Mouse (Mus musculus) CH12.LX (cell line): Measurements from ENCODE around the gene Slc35d2. TPM values are rescaled to one million over a fixed set of nuclear protein-coding genes. Genes with fewer than 3 reads are reported as not detected.

Source experiments
- DNase-seq: peaks from one replicate; pipeline ENCODE4 v3.0.0-alpha.2; 2013; ENCODE audit errors: extremely low read depth
- H3K27ac ChIP-seq: 2 replicates; pipeline ENCODE4 v1.5.1; 2012; ENCODE audit warnings: low read depth, mild to moderate bottlenecking, control low read depth, moderate library complexity; ENCODE audit not compliant: insufficient read depth
- H3K27me3 ChIP-seq: replicated peaks from 2 replicates; pipeline ENCODE3; 2012; ENCODE audit warnings: inconsistent platforms
- H3K36me3 ChIP-seq, 2 experiments: replicated peaks in 1 of 2; 2 replicates each; pipeline versions ENCODE3 to v1.6.1; 2012; ENCODE audit warnings: inconsistent platforms in 1 of 2, low read length in 1 of 2, mild to moderate bottlenecking in 1 of 2, mixed read lengths in 1 of 2, moderate library complexity in 1 of 2; ENCODE audit not compliant: control insufficient read depth in 1 of 2, insufficient read depth in 1 of 2
- H3K4me1 ChIP-seq, 2 experiments: 2 replicates each; pipeline ENCODE4 v1.6.1; 2012; ENCODE audit warnings: inconsistent platforms in 1 of 2, moderate library complexity in 1 of 2; ENCODE audit not compliant: insufficient read depth in 2 of 2, control insufficient read depth in 1 of 2
- H3K4me2 ChIP-seq: 2 replicates; pipeline ENCODE4 v1.6.1; 2012; ENCODE audit warnings: low read depth, mild to moderate bottlenecking, control low read depth; ENCODE audit not compliant: poor library complexity, insufficient read depth, severe bottlenecking
- H3K4me3 ChIP-seq, 3 experiments: fragments of 150-350 bp in 1 of 3; sonication (generic) in 1 of 3; replicated peaks in 1 of 3; 2 replicates each; pipeline versions ENCODE3 to v1.5.1; 2011 to 2012; ENCODE audit warnings: low read depth in 2 of 3, low read length in 2 of 3, mild to moderate bottlenecking in 2 of 3, moderate library complexity in 2 of 3, control low read depth in 1 of 3, improper control_type of control experiment in 1 of 3, inconsistent platforms in 1 of 3, mixed read lengths in 1 of 3; ENCODE audit not compliant: poor library complexity in 1 of 3
- H3K79me2 ChIP-seq: replicated peaks from 2 replicates; pipeline ENCODE4 v1.6.1; 2012; ENCODE audit warnings: mild to moderate bottlenecking, moderate library complexity; ENCODE audit not compliant: control insufficient read depth, poor library complexity, insufficient read depth, severe bottlenecking; ENCODE audit errors: extremely low read depth
- H3K9ac ChIP-seq: 2 replicates; pipeline ENCODE4 v1.6.1; 2012; ENCODE audit warnings: low read depth, mild to moderate bottlenecking, control low read depth, moderate library complexity; ENCODE audit not compliant: insufficient read depth
- H3K9me3 ChIP-seq: replicated peaks from 2 replicates; pipeline ENCODE3; 2012; ENCODE audit warnings: low read length, inconsistent platforms, mixed read lengths
- BHLHE40 ChIP-seq: IDR thresholded peaks from 2 replicates; pipeline ENCODE4 v1.6.1; 2011; ENCODE audit warnings: mild to moderate bottlenecking, low read depth, low read length, improper control_type of control experiment
- CHD1 ChIP-seq: IDR thresholded peaks from 2 replicates; pipeline ENCODE4 v1.6.1; 2012; ENCODE audit warnings: low read depth, low read length, improper control_type of control experiment, inconsistent platforms
- CHD2 ChIP-seq: IDR thresholded peaks from 2 replicates; pipeline ENCODE4 v1.6.1; 2011; ENCODE audit warnings: low read length, improper control_type of control experiment
- CTCF ChIP-seq, 2 experiments: IDR thresholded peaks in 1 of 2; conservative IDR thresholded peaks in 1 of 2; 2 replicates each; pipeline ENCODE4 v1.5.1; 2011 to 2012; ENCODE audit warnings: low read depth in 2 of 2, low read length in 2 of 2, improper control_type of control experiment in 1 of 2, inconsistent platforms in 1 of 2, mild to moderate bottlenecking in 1 of 2, moderate library complexity in 1 of 2
- ELF1 ChIP-seq: IDR thresholded peaks from 2 replicates; pipeline ENCODE4 v1.6.1; 2014; ENCODE audit warnings: low read depth, mild to moderate bottlenecking, inconsistent platforms, low read length, improper control_type of control experiment
- EP300 ChIP-seq: IDR thresholded peaks from 2 replicates; pipeline ENCODE4 v1.6.1; 2011; ENCODE audit warnings: low read length, improper control_type of control experiment
- GABPA ChIP-seq: IDR thresholded peaks from 2 replicates; pipeline ENCODE4 v1.6.1; 2012; ENCODE audit warnings: low read depth, low read length, improper control_type of control experiment, inconsistent platforms; ENCODE audit not compliant: insufficient replicate concordance
- IRF4 ChIP-seq: IDR thresholded peaks from 2 replicates; pipeline ENCODE4 v1.6.1; 2014; ENCODE audit warnings: low read depth, mild to moderate bottlenecking, inconsistent platforms, low read length, improper control_type of control experiment
- MAFK ChIP-seq: IDR thresholded peaks from 2 replicates; pipeline ENCODE4 v1.6.1; 2011; ENCODE audit warnings: low read length, improper control_type of control experiment; ENCODE audit not compliant: insufficient replicate concordance
- MAX ChIP-seq: IDR thresholded peaks from 2 replicates; pipeline ENCODE4 v1.6.1; 2011; ENCODE audit warnings: low read length, improper control_type of control experiment
- MEF2A ChIP-seq: IDR thresholded peaks from 2 replicates; pipeline ENCODE4 v1.6.1; 2014; ENCODE audit warnings: low read depth, mild to moderate bottlenecking, inconsistent platforms, low read length, improper control_type of control experiment, borderline replicate concordance
- MXI1 ChIP-seq: IDR thresholded peaks from 2 replicates; pipeline ENCODE4 v1.6.1; 2011; ENCODE audit warnings: mild to moderate bottlenecking, low read depth, low read length, improper control_type of control experiment
- MYC ChIP-seq: IDR thresholded peaks from 2 replicates; pipeline ENCODE4 v1.6.1; 2011; ENCODE audit warnings: low read depth, mild to moderate bottlenecking, improper control_type of control experiment, low read length
- NRF1 ChIP-seq: IDR thresholded peaks from 2 replicates; pipeline ENCODE4 v1.6.1; 2014; ENCODE audit warnings: low read depth, mild to moderate bottlenecking, inconsistent platforms, low read length, improper control_type of control experiment, moderate library complexity
- POLR2AphosphoS2 ChIP-seq: IDR thresholded peaks from 2 replicates; pipeline ENCODE4 v1.6.1; 2011; ENCODE audit warnings: low read depth, low read length, improper control_type of control experiment
- RAD21 ChIP-seq: IDR thresholded peaks from 2 replicates; pipeline ENCODE4 v1.6.1; 2011; ENCODE audit warnings: low read depth, mild to moderate bottlenecking, low read length, improper control_type of control experiment, moderate library complexity
- RCOR1 ChIP-seq: conservative IDR thresholded peaks from 2 replicates; pipeline ENCODE4 v1.6.1; 2012; ENCODE audit warnings: low read depth, mild to moderate bottlenecking, inconsistent platforms, low read length, improper control_type of control experiment
- SMC3 ChIP-seq: IDR thresholded peaks from 2 replicates; pipeline ENCODE4 v1.6.1; 2011; ENCODE audit warnings: low read depth, low read length, improper control_type of control experiment
- TCF12 ChIP-seq: IDR thresholded peaks from 2 replicates; pipeline ENCODE4 v1.6.1; 2014; ENCODE audit warnings: low read depth, mild to moderate bottlenecking, inconsistent platforms, low read length, improper control_type of control experiment
- ZC3H11A ChIP-seq: IDR thresholded peaks from 2 replicates; pipeline ENCODE4 v1.6.1; 2012; ENCODE audit warnings: low read depth, mild to moderate bottlenecking, inconsistent platforms, low read length, improper control_type of control experiment
- ZKSCAN1 ChIP-seq: IDR thresholded peaks from 2 replicates; pipeline ENCODE4 v1.6.1; 2012; ENCODE audit warnings: low read depth, inconsistent platforms, low read length, improper control_type of control experiment, borderline replicate concordance
- ZMIZ1 ChIP-seq: IDR thresholded peaks from 2 replicates; pipeline ENCODE4 v1.6.1; 2012; ENCODE audit warnings: low read depth, mild to moderate bottlenecking, inconsistent platforms, low read length, improper control_type of control experiment
- ZNF384 ChIP-seq: IDR thresholded peaks from 2 replicates; pipeline ENCODE4 v1.6.1; 2012; ENCODE audit warnings: low read depth, low read length, improper control_type of control experiment, inconsistent platforms
- dilution Hi-C: fragments of 300-500 bp; cut with MboI; formaldehyde crosslinking; loops from 2 replicates; pipeline ENCODE4 v1.14.3; 2020; ENCODE audit warnings: low sequenced_read_pairs; ENCODE audit not compliant: extremely low pct_unique_long_range_greater_than_20kb, extremely low pct_ligation_motif_present
- in situ Hi-C: fragments of 300-500 bp; cut with MboI; formaldehyde crosslinking; loops from 3 replicates; pipeline ENCODE4 v1.14.3; 2019; ENCODE audit warnings: low sequenced_read_pairs, low pct_ligation_motif_present, low pct_unique_long_range_greater_than_20kb, mixed read lengths
- polyA plus RNA-seq: library from polyadenylated mRNA; unstranded; fragments of >175 nt; gene quantifications from 2 replicates; pipeline ENCODE4 v1.2.1, GENCODE M21; 2012; ENCODE audit warnings: low read depth; ENCODE audit not compliant: insufficient read length
- total RNA-seq, 2 experiments: library from RNA; depleted of rRNA; stranded (reverse); fragments of 300-350 nt in 1 of 2; fragments of >200 nt in 1 of 2; gene quantifications; 2 replicates each; pipeline ENCODE4 v1.2.3; 2012 to 2014

The Slc35d2 gene
- total and polyA plus RNA-seq, 3 experiments, result 10.3 to 19.4 (median 17.2) TPM

- Histone ChIP-seq H3K4me2 (no peak overlapping the region), H3K4me3 (no peak overlapping the region), H3K36me3 (peaks cover 10 to 66% of the 10 kb centered on the region in 2 experiments), H3K79me2 (no peaks in the 10 kb centered on the region), H3K9me3 (no peaks in the 10 kb centered on the region), H3K9ac (no peak overlapping the region), H3K27me3 (no peaks in the 10 kb centered on the region), H3K4me1 (0 out of 4 replicates have a peak, but pooled peaks cover 0 to 2% of the 10 kb centered on the region in 2 experiments), H3K27ac (no peak overlapping the region)
- dilution Hi-C loops, result no loop called here
- TF ChIP-seq GABPA, result no peak
- no peak for TF ChIP-seq ELF1
- no peak for TF ChIP-seq MYC
- no peak for TF ChIP-seq ZKSCAN1
- no peak for TF ChIP-seq RAD21
- TF ChIP-seq ZNF384, result no peak
- no peak for TF ChIP-seq MAFK
- TF ChIP-seq MXI1, result no peak
- TF ChIP-seq CTCF (conservative IDR thresholded peaks at IDR 0.05 in 1 of 2, IDR thresholded peaks at IDR 0.05 in 1 of 2; ENCODE audit: low read depth in 2 of 2, low read length in 2 of 2), result no peak
- TF ChIP-seq IRF4, result no peak
- TF ChIP-seq CHD2, result no peak
- TF ChIP-seq SMC3, result no peak
- no peak for TF ChIP-seq POLR2AphosphoS2
- TF ChIP-seq NRF1, result no peak
- no peak for TF ChIP-seq MAX
- no peak for TF ChIP-seq RCOR1
- no peak for TF ChIP-seq EP300
- no peak for TF ChIP-seq TCF12
- no peak for TF ChIP-seq MEF2A
- in situ Hi-C loops, result no loop called here
- DNase-seq, result no peak
Observed at GRCm38 (mm10) chr13:64105690-64106089, 23.5 kb downstream of the Slc35d2 start.

DNA sequence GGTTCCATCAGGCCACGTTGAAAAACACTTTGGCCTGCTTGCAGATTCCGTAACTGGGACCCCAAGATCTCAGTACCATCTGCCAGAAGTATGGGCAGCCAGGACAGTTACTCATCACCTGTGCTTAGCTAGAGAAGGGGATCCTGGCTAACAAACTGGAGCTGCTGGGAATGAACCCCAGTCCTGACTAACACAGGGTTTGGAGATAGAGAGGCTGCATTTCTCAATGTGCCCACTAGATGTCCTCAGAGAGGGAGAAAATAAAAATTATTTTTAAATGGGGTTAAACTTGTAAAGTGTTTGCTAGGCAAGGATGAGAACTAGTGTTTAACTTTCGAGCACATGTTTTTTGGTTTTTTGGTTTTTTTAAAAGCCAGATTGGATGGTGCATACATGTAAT is 29.0 kb downstream of the Slc35d2 start:
- H3K9ac ChIP-seq, result no peak overlapping the region
- no peak overlapping the region for H3K4me2 ChIP-seq
- TF ChIP-seq CHD1, result no peak
- TF ChIP-seq POLR2AphosphoS2, result no peak
- TF ChIP-seq ZMIZ1, result no peak
- no peak for TF ChIP-seq MYC
- no peak for TF ChIP-seq BHLHE40
- TF ChIP-seq RAD21, result peak; percentile 34
- peak; percentile 41 for TF ChIP-seq SMC3
- peak; percentile 69 to 92 for TF ChIP-seq CTCF (conservative IDR thresholded peaks at IDR 0.05 in 1 of 2, IDR thresholded peaks at IDR 0.05 in 1 of 2; ENCODE audit: low read depth in 2 of 2, low read length in 2 of 2)
- no peak for TF ChIP-seq ZC3H11A
- H3K9me3 ChIP-seq, result no peaks in the 10 kb centered on the region
- no peaks in the 10 kb centered on the region for H3K79me2 ChIP-seq
- in situ Hi-C loops, result no loop called here
- H3K4me1 ChIP-seq, result no peaks in the 10 kb centered on the region
- dilution Hi-C loops, result no loop called here
- DNase-seq, result peak; percentile 33
- H3K4me3 ChIP-seq, result no peak overlapping the region
- no peaks in the 10 kb centered on the region for H3K27me3 ChIP-seq
- H3K36me3 ChIP-seq, result peaks cover 10 to 48% of the 10 kb centered on the region in 2 experiments
- no peak overlapping the region for H3K27ac ChIP-seq
